Mouse (Mus musculus) cerebellum, adult 2 months (tissue): ENCODE measurements around the gene Trim43a.

Source experiments
- CTCF ChIP-seq: fragments of 200-500 bp; IDR thresholded peaks from 2 replicates; pipeline ENCODE4 v1.5.1; 2011; ENCODE audit warnings: low read depth, mild to moderate bottlenecking, control low read depth, low read length, moderate library complexity, borderline replicate concordance; ENCODE audit not compliant: insufficient read depth
- POLR2A ChIP-seq: fragments of 200-500 bp; IDR thresholded peaks from 2 replicates; pipeline ENCODE4 v1.6.1; 2011; ENCODE audit warnings: low read length, control low read depth, borderline replicate concordance; ENCODE audit not compliant: insufficient read depth

GRCm38 (mm10) chr9:88542816-88543215, 37.9 kb upstream of the Trim43a start:
- TF ChIP-seq POLR2A: no peak
- TF ChIP-seq CTCF: no peak
